Mouse (Mus musculus) liver, postnatal 0 days (tissue): ENCODE measurements around the gene Snx25. TPM values are rescaled to one million over a fixed set of nuclear protein-coding genes. Genes with fewer than 3 reads are reported as not detected.

Experiments used
- ATAC-seq: fragments of 200-750 bp; cut with Nextera tagmentation; 2 replicates; pipeline ENCODE4 v1.8.0; 2017; ENCODE audit warnings: mild to moderate bottlenecking, moderate library complexity
- DNase-seq: peaks from one replicate; pipeline ENCODE4 v3.0.0-alpha.2; 2016
- H3K27ac ChIP-seq: fragments of 300-500 bp; sonication (generic); 2 replicates; pipeline ENCODE4 v1.5.1; 2014; ENCODE audit warnings: antibody characterized with exemption, moderate library complexity, mild to moderate bottlenecking, low read depth
- H3K27me3 ChIP-seq: fragments of 300-500 bp; sonication (generic); 2 replicates; pipeline ENCODE4 v1.6.1; 2014; ENCODE audit warnings: low read length, control low read depth, mixed read lengths; ENCODE audit not compliant: insufficient read depth
- H3K36me3 ChIP-seq: fragments of 300-500 bp; sonication (generic); replicated peaks from 2 replicates; pipeline ENCODE4 v1.6.1; 2014; ENCODE audit warnings: mild to moderate bottlenecking, control low read depth, low read length, moderate library complexity, mixed read lengths; ENCODE audit not compliant: insufficient read depth
- H3K4me1 ChIP-seq: fragments of 300-500 bp; sonication (generic); 2 replicates; pipeline ENCODE4 v1.6.1; 2014; ENCODE audit warnings: antibody characterized with exemption, mild to moderate bottlenecking, control low read depth; ENCODE audit not compliant: insufficient read depth
- H3K4me2 ChIP-seq: fragments of 300-500 bp; sonication (generic); 2 replicates; pipeline ENCODE4 v1.6.1; 2014; ENCODE audit warnings: low read depth, mild to moderate bottlenecking, low read length, moderate library complexity, mixed read lengths
- H3K4me3 ChIP-seq: fragments of 300-500 bp; sonication (generic); 2 replicates; pipeline ENCODE4 v1.5.1; 2014; ENCODE audit warnings: low read depth, low read length
- H3K9ac ChIP-seq: fragments of 300-500 bp; sonication (generic); replicated peaks from 2 replicates; pipeline ENCODE4 v1.6.1; 2014; ENCODE audit warnings: mild to moderate bottlenecking, moderate library complexity
- H3K9me3 ChIP-seq: fragments of 300-500 bp; sonication (generic); 2 replicates; pipeline ENCODE4 v1.6.1; 2016; ENCODE audit warnings: mild to moderate bottlenecking, control low read depth, low read length, mixed read lengths
- CTCF ChIP-seq: sonication (generic); IDR thresholded peaks from 2 replicates; pipeline ENCODE4 v1.5.1; 2016; ENCODE audit warnings: antibody characterized with exemption, low read depth
- EP300 ChIP-seq: IDR thresholded peaks from 2 replicates; pipeline ENCODE4 v1.6.1; 2016; ENCODE audit warnings: antibody characterized with exemption, low read depth, mild to moderate bottlenecking
- WGBS: fragments of 180-500 bp; shearing (Covaris S2); extraction: QIAGEN DNeasy Blood & Tissue Kit; methylation state at CpG from one replicate; pipeline ENCODE4 v1.1.7; 2014; ENCODE audit not compliant: insufficient replicate concordance; 5-methylcytosine and 5-hydroxymethylcytosine counted together
- polyA plus RNA-seq: library from polyadenylated mRNA; unstranded; fragments of >200 nt; fragmentation: Nextera tagmentation; extraction: Ambion mirVana; gene quantifications from 2 replicates; pipeline ENCODE4 v1.2.1, GENCODE M21; 2015

Gene Snx25
- polyA plus RNA-seq, 1 experiment from 2014 or later, result 3.7 TPM

GRCm38 (mm10) chr8:46083141-46083540, 68.8 kb downstream of the Snx25 start:
- H3K4me2 ChIP-seq, result no peak overlapping the region
- H3K36me3 ChIP-seq, result peaks cover 9% of the 10 kb centered on the region
- H3K27me3 ChIP-seq, result no peaks in the 10 kb centered on the region
- ATAC-seq (no peak), DNase-seq (no peak)
- no peaks in the 10 kb centered on the region for H3K9me3 ChIP-seq
- no peak overlapping the region for H3K4me3 ChIP-seq
- no peak for TF ChIP-seq CTCF
- TF ChIP-seq EP300, result no peak
- no peak overlapping the region for H3K27ac ChIP-seq
- H3K9ac ChIP-seq, result no peak overlapping the region
- WGBS, result 72% methylated on average over 5 of the region's 5 CpGs
- H3K4me1 ChIP-seq, result no peaks in the 10 kb centered on the region

DNA sequence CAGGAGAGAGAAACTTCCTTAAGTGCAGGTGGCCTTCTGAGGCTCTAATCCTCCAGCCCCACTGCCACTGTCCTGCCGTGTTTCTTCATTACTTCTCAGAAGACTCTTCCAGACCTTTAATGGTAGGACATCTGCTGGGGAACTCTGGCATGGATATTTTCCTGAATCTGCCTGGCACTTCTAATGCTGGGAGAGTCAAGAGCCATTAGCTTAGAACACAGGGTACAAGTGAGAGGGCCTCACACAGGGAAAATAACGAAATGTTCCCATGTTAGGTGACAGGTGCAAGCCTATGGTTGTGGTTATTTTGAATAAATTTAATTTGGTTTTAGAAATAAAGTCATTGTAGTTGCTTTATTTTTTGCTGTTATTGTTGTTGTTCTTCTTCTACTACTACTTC, 70.9 kb downstream of the Snx25 start:
- Histone ChIP-seq H3K27me3 (no peaks in the 10 kb centered on the region), H3K4me2 (no peak overlapping the region), H3K9me3 (no peaks in the 10 kb centered on the region), H3K36me3 (peaks cover 9% of the 10 kb centered on the region), H3K4me3 (no peak overlapping the region), H3K9ac (no peak overlapping the region), H3K27ac (no peak overlapping the region), H3K4me1 (no peaks in the 10 kb centered on the region)
- no peak for ATAC-seq
- DNase-seq, result no peak
- TF ChIP-seq EP300 (no peak), CTCF (no peak)
- 75% methylated on average over 2 of the region's 2 CpGs for WGBS

DNA sequence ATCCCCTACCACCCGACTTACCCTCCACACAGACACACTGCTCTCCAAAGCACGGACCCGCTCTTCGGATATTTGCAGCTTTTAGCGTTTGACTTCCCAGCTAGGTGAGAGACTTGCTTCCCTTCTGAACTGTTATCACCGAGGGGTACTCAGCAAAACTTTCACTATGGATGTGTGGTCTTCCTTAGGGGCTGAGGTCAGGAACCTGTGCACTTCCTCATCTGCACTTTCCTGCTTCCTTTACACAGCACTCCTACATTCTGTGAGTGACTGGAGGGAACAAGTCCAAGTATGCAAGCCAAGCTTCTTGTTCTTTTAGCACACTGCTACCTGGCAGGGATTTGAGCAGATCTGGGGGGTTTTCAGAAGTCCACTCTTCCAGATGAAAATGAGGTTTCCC, 73.1 kb downstream of the Snx25 start:
- no peak overlapping the region for H3K9ac ChIP-seq
- H3K4me1 ChIP-seq, result 0 out of 2 replicates have a peak, but pooled peaks cover 3% of the 10 kb centered on the region
- H3K4me3 ChIP-seq, result no peak overlapping the region
- H3K4me2 ChIP-seq, result no peak overlapping the region
- H3K36me3 ChIP-seq, result peaks cover 9% of the 10 kb centered on the region
- no peak for DNase-seq
- H3K27me3 ChIP-seq, result no peaks in the 10 kb centered on the region
- WGBS, result 66% methylated on average over 6 of the region's 6 CpGs
- ATAC-seq, result no peak
- TF ChIP-seq EP300, result no peak
- TF ChIP-seq CTCF, result no peak
- H3K9me3 ChIP-seq, result no peaks in the 10 kb centered on the region
- no peak overlapping the region for H3K27ac ChIP-seq

- no peak for TF ChIP-seq EP300
- TF ChIP-seq CTCF, result no peak
- 71% methylated on average over 5 of the region's 5 CpGs for WGBS
These were observed 76.7 kb downstream of the Snx25 start for GRCm38 (mm10) chr8:46075223-46075622.

GRCm38 (mm10) chr8:46073540-46074140, 78.3 kb downstream of the Snx25 start:
- DNase-seq, result no peak

More at GRCm38 (mm10) chr8:46075223-46075622, 76.7 kb downstream of the Snx25 start:
- Histone ChIP-seq H3K27me3 (no peaks in the 10 kb centered on the region), H3K4me1 (0 out of 2 replicates have a peak, but pooled peaks cover 3% of the 10 kb centered on the region), H3K36me3 (peaks cover 9% of the 10 kb centered on the region), H3K9ac (no peak overlapping the region), H3K4me2 (no peak overlapping the region), H3K4me3 (no peak overlapping the region), H3K27ac (no peak overlapping the region), H3K9me3 (no peaks in the 10 kb centered on the region)
- DNase-seq (no peak), ATAC-seq (no peak)

DNA sequence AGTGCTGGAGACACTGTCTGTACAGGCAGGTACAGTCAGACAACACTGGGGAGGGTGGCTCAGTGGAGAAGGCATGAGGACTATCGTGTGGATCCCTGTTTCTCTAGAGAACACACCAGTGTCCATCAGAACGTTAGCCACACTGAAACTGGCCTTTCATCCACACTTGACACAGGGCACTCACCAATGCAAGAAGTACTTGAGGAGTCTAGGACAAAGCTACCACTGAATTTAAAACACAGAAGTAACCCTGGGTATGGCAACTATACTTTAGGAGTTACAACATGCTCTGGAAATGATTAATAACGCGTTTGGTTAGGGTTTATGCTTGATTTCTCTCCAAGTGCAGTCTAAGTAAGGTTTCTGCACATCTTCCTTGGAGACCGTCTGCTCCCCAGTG, 79.2 kb downstream of the Snx25 start:
- Histone ChIP-seq H3K9ac (no peak overlapping the region), H3K4me2 (no peak overlapping the region), H3K4me3 (no peak overlapping the region), H3K27ac (no peak overlapping the region), H3K9me3 (no peaks in the 10 kb centered on the region), H3K4me1 (0 out of 2 replicates have a peak, but pooled peaks cover 3% of the 10 kb centered on the region), H3K27me3 (no peaks in the 10 kb centered on the region), H3K36me3 (no peaks in the 10 kb centered on the region; the same call in 1 of the 2 replicates)
- DNase-seq (no peak), ATAC-seq (no peak)
- 87% methylated on average over 5 of the region's 5 CpGs for WGBS
- TF ChIP-seq CTCF, result no peak
- TF ChIP-seq EP300, result no peak

More at GRCm38 (mm10) chr8:46073540-46074140, 78.3 kb downstream of the Snx25 start:
- no peak overlapping the region for H3K27ac ChIP-seq
- H3K4me1 ChIP-seq, result 0 out of 2 replicates have a peak, but pooled peaks cover 3% of the 10 kb centered on the region
- H3K4me2 ChIP-seq, result no peak overlapping the region
- WGBS, result 63% methylated on average over 2 of the region's 2 CpGs
- no peak overlapping the region for H3K4me3 ChIP-seq
- peaks cover under 1% of the 10 kb centered on the region; the same call in 1 of the 2 replicates for H3K36me3 ChIP-seq
- no peaks in the 10 kb centered on the region for H3K27me3 ChIP-seq
- TF ChIP-seq CTCF (no peak), EP300 (no peak)
- H3K9me3 ChIP-seq, result no peaks in the 10 kb centered on the region
- H3K9ac ChIP-seq, result no peak overlapping the region
- no peak for ATAC-seq

- H3K4me3 ChIP-seq, result no peak overlapping the region
- no peak overlapping the region for H3K27ac ChIP-seq
- H3K27me3 ChIP-seq, result no peaks in the 10 kb centered on the region
- H3K4me1 ChIP-seq, result no peaks in the 10 kb centered on the region
- TF ChIP-seq EP300 (no peak), CTCF (no peak)
- ATAC-seq (no peak), DNase-seq (no peak)
- no peak overlapping the region for H3K4me2 ChIP-seq
- peaks cover 17% of the 10 kb centered on the region for H3K36me3 ChIP-seq
- WGBS, result 78% methylated on average over 13 of the region's 13 CpGs
- no peaks in the 10 kb centered on the region for H3K9me3 ChIP-seq
- no peak overlapping the region for H3K9ac ChIP-seq
These were observed 111.7 kb downstream of the Snx25 start for GRCm38 (mm10) chr8:46040260-46040659.
